Mouse (Mus musculus): ENCODE data around the gene Fbxw4. TPM values are rescaled to one million over a fixed set of nuclear protein-coding genes. Genes with fewer than 3 reads are reported as not detected.
A peak's percentile ranks its signal among the peaks of the same experiment; 100 is the strongest.

The Fbxw4 gene
- polyA plus RNA-seq, 1 experiment from 2014 or later, result 2.3 TPM

DNA sequence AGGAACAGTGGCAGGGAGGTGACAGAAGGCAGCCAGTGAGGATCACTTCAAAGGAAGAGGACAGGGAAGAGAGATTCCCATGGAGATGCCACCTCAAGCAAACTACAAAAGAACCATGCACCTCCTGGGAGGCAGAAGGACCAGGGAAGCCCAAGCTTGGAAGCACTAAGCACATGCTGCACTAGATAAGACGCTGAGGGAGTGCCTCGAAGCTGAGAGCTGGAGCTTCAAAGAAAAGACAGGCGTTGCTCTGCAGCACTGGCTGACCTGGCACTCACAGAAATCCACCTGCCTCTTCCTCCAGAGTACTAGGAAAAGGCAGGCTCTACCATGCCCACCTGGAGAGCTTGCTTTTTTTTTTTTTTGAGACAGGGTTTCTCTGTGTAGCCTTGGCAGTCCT, 33.1 kb downstream of the Fbxw4 start:
- Histone ChIP-seq H3K9ac (no peak overlapping the region), H3K36me3 (peaks cover 17% of the 10 kb centered on the region), H3K4me3 (replicated peaks) (no peak overlapping the region), H3K9me3 (replicated peaks) (no peaks in the 10 kb centered on the region), H3K4me2 (no peak overlapping the region), H3K27ac (no peak overlapping the region), H3K4me1 (replicated peaks) (peaks cover 35% of the 10 kb centered on the region), H3K27me3 (no peaks in the 10 kb centered on the region)
- 17% methylated on average over 3 of the region's 3 CpGs for WGBS (ENCODE audit: insufficient replicate concordance)
- ATAC-seq (ENCODE audit: low read depth) (peak; percentile 63), DNase-seq (peak; percentile 53)

DNA sequence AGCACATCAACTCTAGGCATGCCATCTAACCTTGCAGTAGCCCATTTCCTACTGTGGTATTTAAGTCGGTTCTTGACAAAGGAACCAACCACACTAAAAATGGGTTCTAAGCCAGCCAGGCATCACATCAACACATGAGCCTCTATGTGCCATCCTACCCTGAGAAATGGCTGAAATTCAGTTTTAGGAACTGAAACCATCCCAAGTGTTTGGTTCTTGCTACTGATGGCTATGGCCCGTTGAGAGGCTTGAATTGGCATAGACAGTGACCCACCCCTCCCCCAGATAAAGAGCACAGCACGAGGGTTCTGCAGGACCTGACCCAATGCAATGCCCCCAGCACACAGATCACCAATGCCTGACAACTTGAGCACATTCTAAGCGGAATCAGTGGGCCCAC, 36.4 kb downstream of the Fbxw4 start:
- no peak for ATAC-seq (ENCODE audit: low read depth)
- H3K27ac ChIP-seq, result no peak overlapping the region
- 71% methylated on average over 4 of the region's 4 CpGs for WGBS (ENCODE audit: insufficient replicate concordance)

DNA sequence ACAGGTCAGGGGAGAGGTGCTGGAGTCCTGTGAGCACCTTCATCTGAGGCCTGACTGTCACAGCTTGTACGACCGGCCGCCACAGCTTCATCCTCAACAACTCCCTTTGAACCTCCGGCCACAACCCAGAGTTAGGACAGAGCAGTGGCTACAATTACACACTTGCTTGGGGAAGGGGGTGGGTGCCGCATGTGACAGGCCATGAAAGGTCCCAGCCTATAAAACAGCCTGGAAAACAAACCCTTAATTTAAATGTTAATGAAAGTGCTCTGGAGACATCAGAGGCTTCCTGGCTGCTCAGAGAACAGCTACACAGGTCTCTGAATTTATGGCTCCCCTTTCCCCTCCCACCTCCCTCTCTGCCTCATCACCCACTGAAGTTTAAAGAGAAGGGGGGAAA, 38.0 kb downstream of the Fbxw4 start:
- H3K4me1 ChIP-seq (replicated peaks), result peaks cover 16% of the 10 kb centered on the region
- H3K36me3 ChIP-seq, result peaks cover 9% of the 10 kb centered on the region; the same call in 1 of the 2 replicates
- no peak overlapping the region for H3K9ac ChIP-seq
- no peak for DNase-seq
- ATAC-seq (ENCODE audit: low read depth), result no peak
- 81% methylated on average over 5 of the region's 5 CpGs for WGBS (ENCODE audit: insufficient replicate concordance)
- H3K9me3 ChIP-seq (replicated peaks), result no peaks in the 10 kb centered on the region
- H3K27me3 ChIP-seq, result no peaks in the 10 kb centered on the region
- no peak overlapping the region for H3K4me3 ChIP-seq (replicated peaks)
- H3K27ac ChIP-seq, result no peak overlapping the region
- no peak overlapping the region for H3K4me2 ChIP-seq

More for the DNA sequence above, 36.4 kb downstream of the Fbxw4 start:
- H3K9ac ChIP-seq, result no peak overlapping the region
- H3K4me3 ChIP-seq (replicated peaks), result no peak overlapping the region
- H3K4me2 ChIP-seq, result no peak overlapping the region
- no peaks in the 10 kb centered on the region for H3K27me3 ChIP-seq
- peaks cover 16% of the 10 kb centered on the region for H3K4me1 ChIP-seq (replicated peaks)
- peaks cover 13% of the 10 kb centered on the region; the same call in 1 of the 2 replicates for H3K36me3 ChIP-seq
- H3K9me3 ChIP-seq (replicated peaks), result no peaks in the 10 kb centered on the region
- no peak for DNase-seq

DNA sequence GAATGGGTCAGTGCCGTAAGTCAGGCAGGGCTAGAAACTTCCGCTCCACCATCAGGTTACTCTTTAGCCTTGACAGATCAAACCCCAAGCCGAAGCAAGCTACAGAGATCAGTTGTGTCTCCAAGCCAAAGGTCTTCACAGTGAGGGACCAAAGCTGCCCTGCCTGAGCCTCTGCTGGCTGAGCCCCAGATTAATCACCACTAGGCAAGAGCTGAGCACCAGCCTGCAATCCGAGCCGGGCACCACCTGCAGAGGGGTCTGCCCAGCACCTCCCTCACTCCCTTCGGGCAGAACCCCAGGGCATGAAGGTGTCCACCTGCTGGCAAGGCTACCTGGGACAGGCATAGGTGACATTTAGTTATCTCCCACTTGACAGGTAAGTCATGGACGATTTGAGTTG, 39.1 kb downstream of the Fbxw4 start:
- Histone ChIP-seq H3K4me1 (replicated peaks) (peaks cover 13% of the 10 kb centered on the region), H3K27me3 (no peaks in the 10 kb centered on the region), H3K4me2 (no peak overlapping the region), H3K9me3 (replicated peaks) (no peaks in the 10 kb centered on the region), H3K9ac (no peak overlapping the region), H3K27ac (no peak overlapping the region), H3K36me3 (peaks cover 5% of the 10 kb centered on the region; the same call in 1 of the 2 replicates), H3K4me3 (replicated peaks) (no peak overlapping the region)
- DNase-seq, result no peak
- WGBS (ENCODE audit: insufficient replicate concordance), result 69% methylated on average over 7 of the region's 7 CpGs
- no peak for ATAC-seq (ENCODE audit: low read depth)

DNA sequence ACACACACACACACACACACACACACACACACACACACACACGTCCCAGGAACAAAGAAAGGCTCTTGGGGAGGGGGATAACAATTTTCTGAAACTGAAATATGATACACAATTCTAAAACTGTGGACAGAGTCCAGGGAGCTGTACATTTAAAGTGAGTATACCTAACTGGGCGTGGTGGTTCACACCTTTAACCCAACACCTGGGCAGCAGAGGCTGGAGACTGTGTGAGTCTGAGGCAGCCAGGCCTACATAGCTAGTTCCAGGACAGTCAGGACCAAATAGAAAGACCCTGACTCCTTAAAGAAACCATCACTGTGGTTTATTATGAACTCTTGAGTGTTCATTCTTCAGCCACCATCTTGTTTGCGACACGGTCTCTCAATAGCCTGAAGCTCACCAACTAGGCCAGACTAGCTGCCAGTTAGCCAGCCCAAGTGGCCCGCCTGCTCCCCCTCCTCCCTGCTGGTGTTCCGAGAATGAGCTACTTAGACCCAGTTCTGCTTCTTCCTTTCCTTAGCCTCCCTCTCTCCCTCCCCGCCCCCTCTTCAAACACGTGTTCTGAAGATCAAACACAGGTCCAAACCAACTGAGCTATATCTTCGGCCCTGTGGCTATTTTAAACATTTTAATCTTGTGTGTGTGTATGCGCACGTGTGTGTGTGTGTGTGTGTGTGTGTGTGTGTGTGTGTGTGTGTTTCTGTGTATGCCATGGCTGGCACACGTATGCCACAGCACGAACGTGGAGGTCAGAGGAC, 40.2 kb downstream of the Fbxw4 start:
- Histone ChIP-seq H3K4me1 (replicated peaks) (peaks cover 25% of the 10 kb centered on the region), H3K4me2 (no peak overlapping the region), H3K27ac (no peak overlapping the region), H3K4me3 (replicated peaks) (no peak overlapping the region), H3K27me3 (no peaks in the 10 kb centered on the region), H3K9ac (no peak overlapping the region), H3K9me3 (replicated peaks) (no peaks in the 10 kb centered on the region), H3K36me3 (no peaks in the 10 kb centered on the region)
- WGBS (ENCODE audit: insufficient replicate concordance), result 81% methylated on average over 14 of the region's 14 CpGs
- ATAC-seq (ENCODE audit: low read depth), result no peak
- no peak for DNase-seq

DNA sequence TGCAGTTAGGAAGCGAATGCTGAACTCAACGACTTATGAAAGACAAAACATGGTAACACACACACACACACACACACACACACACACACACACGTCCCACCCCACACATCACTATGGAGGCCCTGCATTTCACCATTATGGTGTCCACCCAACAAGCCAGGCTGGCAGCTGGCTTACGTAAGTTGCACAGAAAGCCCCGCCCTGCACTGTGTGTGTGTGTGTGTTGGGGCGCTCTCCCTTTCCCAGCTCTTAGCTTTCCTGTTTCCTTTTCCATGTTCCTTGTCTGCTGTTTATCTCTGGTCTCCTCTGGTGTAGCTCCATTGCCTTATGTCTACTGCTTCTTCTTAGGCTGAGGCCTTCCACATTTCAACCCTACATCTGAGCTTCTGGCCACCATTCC, 41.9 kb downstream of the Fbxw4 start:
- DNase-seq (no peak), ATAC-seq (ENCODE audit: low read depth) (no peak)
- no peak overlapping the region for H3K9ac ChIP-seq
- H3K9me3 ChIP-seq (replicated peaks), result no peaks in the 10 kb centered on the region
- 78% methylated on average over 6 of the region's 6 CpGs for WGBS (ENCODE audit: insufficient replicate concordance)
- H3K4me3 ChIP-seq (replicated peaks), result no peak overlapping the region
- no peaks in the 10 kb centered on the region for H3K27me3 ChIP-seq
- H3K4me2 ChIP-seq, result no peak overlapping the region
- H3K36me3 ChIP-seq, result no peaks in the 10 kb centered on the region
- no peak overlapping the region for H3K27ac ChIP-seq
- H3K4me1 ChIP-seq (replicated peaks), result peaks cover 27% of the 10 kb centered on the region

DNA sequence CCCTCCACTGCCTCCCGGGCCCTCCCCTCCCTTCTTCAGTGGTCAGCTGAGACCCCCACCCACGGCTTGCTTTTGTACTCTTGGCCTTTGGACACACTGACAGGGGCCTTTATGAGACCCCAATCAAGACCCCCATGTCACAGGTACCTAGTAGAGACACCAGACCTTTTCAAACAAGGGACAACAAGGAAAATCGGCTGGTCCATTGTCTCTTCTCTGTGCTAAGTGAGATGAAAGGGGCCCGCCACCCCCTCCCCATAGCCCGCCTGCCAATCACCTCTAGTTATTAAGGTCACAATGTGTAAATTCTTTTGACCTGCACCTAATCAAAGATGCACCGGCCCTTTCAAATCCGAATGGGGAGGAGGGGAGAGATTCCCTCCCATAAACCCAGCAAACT, 43.4 kb downstream of the Fbxw4 start:
- H3K36me3 ChIP-seq, result no peaks in the 10 kb centered on the region
- no peak overlapping the region for H3K27ac ChIP-seq
- no peak overlapping the region for H3K4me2 ChIP-seq
- no peak overlapping the region for H3K9ac ChIP-seq
- ATAC-seq (ENCODE audit: low read depth), result no peak
- H3K4me3 ChIP-seq (replicated peaks), result no peak overlapping the region
- no peaks in the 10 kb centered on the region for H3K27me3 ChIP-seq
- H3K9me3 ChIP-seq (replicated peaks), result no peaks in the 10 kb centered on the region
- DNase-seq, result no peak
- peaks cover 27% of the 10 kb centered on the region for H3K4me1 ChIP-seq (replicated peaks)
- 60% methylated on average over 7 of the region's 7 CpGs for WGBS (ENCODE audit: insufficient replicate concordance)

DNA sequence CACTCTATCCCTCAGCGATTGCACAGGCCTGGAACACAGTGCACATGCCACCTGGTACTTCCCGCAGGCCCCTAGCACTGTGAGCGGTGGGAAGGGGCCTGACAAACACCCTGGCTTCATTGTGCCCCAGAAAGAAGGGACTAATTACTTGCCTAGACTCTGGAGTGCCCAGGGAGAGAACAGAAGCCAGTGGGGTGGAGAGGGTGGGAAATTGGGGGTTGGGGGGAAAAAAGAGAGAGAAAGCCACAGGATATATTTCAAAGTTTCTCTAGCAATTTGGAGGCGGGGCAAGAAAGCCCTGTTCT, 43.9 kb downstream of the Fbxw4 start:
- H3K36me3 ChIP-seq, result no peaks in the 10 kb centered on the region
- H3K4me2 ChIP-seq, result no peak overlapping the region
- WGBS (ENCODE audit: insufficient replicate concordance), result 85% methylated on average over 4 of the region's 4 CpGs
- H3K4me1 ChIP-seq (replicated peaks), result peaks cover 27% of the 10 kb centered on the region
- DNase-seq (no peak), ATAC-seq (ENCODE audit: low read depth) (0 out of 2 replicates have a peak, but pooled peaks have one; percentile 15)
- H3K9me3 ChIP-seq (replicated peaks), result no peaks in the 10 kb centered on the region
- no peaks in the 10 kb centered on the region for H3K27me3 ChIP-seq
- H3K27ac ChIP-seq, result no peak overlapping the region
- H3K9ac ChIP-seq, result no peak overlapping the region
- no peak overlapping the region for H3K4me3 ChIP-seq (replicated peaks)

DNA sequence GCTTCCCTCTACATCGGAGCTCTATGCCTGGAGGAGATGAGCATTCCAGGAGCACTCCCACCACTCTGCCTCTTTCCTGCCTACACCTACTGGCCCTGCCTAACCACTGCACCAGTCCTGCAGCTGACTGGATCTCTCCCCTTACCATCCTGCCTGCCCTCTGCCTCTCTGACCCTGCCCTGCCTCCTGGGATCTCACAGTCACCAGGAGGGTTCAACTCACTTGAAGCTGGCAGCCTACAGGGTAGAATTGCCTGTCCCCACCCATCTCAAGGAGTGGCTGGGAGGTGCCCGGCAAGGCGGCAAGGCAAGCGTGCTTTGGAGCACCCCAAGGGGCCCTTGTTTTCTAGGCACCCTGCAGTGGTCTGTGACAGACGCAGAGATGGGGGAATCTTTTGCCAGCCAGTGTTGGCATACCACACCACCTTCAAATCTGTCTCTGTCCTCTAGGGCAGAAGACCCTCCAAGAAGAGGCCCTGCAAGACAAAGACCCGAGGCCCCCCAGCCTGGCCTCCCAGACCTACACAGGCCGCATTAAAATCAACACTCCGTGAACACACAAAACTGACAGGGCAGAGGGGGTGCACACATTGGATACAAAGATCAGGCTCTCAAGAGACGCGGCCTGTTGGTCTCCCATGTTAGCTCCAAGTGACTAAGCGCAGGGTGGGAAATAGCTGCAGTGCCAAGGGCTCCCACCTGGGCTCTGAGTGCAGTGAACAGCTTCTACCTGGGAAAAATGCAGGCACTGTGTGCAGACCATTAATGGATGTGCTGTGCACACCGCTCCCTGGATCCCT, 44.5 kb downstream of the Fbxw4 start:
- H3K27me3 ChIP-seq, result no peaks in the 10 kb centered on the region
- ATAC-seq (ENCODE audit: low read depth) (peak; percentile 80), DNase-seq (no peak)
- no peak overlapping the region for H3K4me3 ChIP-seq (replicated peaks)
- H3K27ac ChIP-seq, result no peak overlapping the region
- H3K9ac ChIP-seq, result peak overlapping the region; percentile 34; the same call in 1 of the 2 replicates
- no peaks in the 10 kb centered on the region for H3K36me3 ChIP-seq
- 76% methylated on average over 12 of the region's 12 CpGs for WGBS (ENCODE audit: insufficient replicate concordance)
- H3K9me3 ChIP-seq (replicated peaks), result no peaks in the 10 kb centered on the region
- no peak overlapping the region for H3K4me2 ChIP-seq
- peaks cover 27% of the 10 kb centered on the region for H3K4me1 ChIP-seq (replicated peaks)

DNA sequence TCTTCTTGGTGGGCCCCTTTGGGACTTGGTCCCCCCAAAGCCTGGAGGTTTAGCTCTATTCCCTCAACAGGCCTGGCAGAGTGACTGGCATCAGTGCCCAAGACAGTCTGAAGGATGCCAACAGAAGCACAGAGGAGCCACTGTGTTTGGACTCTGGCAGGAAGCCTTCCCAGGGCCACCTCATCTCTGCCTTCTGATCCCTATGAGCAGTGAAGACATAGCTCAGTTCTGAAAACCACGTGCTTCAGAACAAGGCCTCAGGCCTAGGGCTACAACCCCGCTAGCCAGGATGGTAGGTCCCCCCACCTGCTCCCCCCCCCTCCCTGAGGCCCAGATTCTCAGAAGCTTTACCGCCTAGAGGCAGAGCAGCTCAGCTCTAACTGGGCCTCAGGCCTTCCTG, 45.2 kb downstream of the Fbxw4 start:
- H3K9me3 ChIP-seq (replicated peaks), result no peaks in the 10 kb centered on the region
- H3K27ac ChIP-seq, result peak overlapping the region; percentile 23; the same call in 1 of the 2 replicates
- no peak overlapping the region for H3K4me2 ChIP-seq
- H3K4me1 ChIP-seq (replicated peaks), result peaks cover 27% of the 10 kb centered on the region
- H3K4me3 ChIP-seq (replicated peaks), result no peak overlapping the region
- ATAC-seq (ENCODE audit: low read depth) (no peak), DNase-seq (no peak)
- H3K27me3 ChIP-seq, result no peaks in the 10 kb centered on the region
- H3K9ac ChIP-seq, result no peak overlapping the region
- no peaks in the 10 kb centered on the region for H3K36me3 ChIP-seq
- 63% methylated on average over 3 of the region's 3 CpGs for WGBS (ENCODE audit: insufficient replicate concordance)

DNA sequence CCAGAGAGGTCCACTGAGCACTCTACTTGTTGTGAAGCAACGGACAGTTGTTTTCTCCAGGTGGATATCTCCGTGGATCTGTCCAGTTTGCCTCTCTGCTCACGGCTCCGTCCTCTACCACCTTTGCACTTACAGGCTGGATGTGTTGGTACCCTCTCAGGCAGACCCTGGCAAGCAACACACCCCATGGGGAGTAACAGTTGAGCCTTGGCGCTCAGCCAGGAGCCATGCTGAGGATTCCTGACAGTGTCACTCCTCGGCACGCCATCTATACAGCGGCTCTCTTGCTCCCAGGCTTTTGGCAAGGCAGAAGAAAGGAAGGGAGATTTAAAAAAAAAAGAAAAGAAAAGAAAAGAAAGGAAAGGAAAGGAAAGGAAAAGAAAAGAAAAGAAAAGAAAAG, 45.7 kb downstream of the Fbxw4 start:
- no peak overlapping the region for H3K9ac ChIP-seq
- H3K27me3 ChIP-seq, result no peaks in the 10 kb centered on the region
- WGBS (ENCODE audit: insufficient replicate concordance), result 86% methylated on average over 8 of the region's 8 CpGs
- no peak overlapping the region for H3K4me3 ChIP-seq (replicated peaks)
- H3K4me1 ChIP-seq (replicated peaks), result peaks cover 27% of the 10 kb centered on the region
- H3K36me3 ChIP-seq, result no peaks in the 10 kb centered on the region
- H3K27ac ChIP-seq, result no peak overlapping the region
- ATAC-seq (ENCODE audit: low read depth) (no peak), DNase-seq (no peak)
- H3K4me2 ChIP-seq, result no peak overlapping the region
- no peaks in the 10 kb centered on the region for H3K9me3 ChIP-seq (replicated peaks)
